Mouse (Mus musculus) heart, adult 8-10 months (tissue): Measurements from ENCODE around the gene 4930564D02Rik. TPM values are rescaled to one million over a fixed set of nuclear protein-coding genes. Genes with fewer than 3 reads are reported as not detected.
A peak's percentile ranks its signal among the peaks of the same experiment; 100 is the strongest.

Experiments used
- DNase-seq: peaks from one replicate; pipeline ENCODE4 v3.0.0; 2022; ENCODE audit warnings: low spot score
- total RNA-seq, 4 experiments: library from RNA; stranded (reverse); gene quantifications; 2 replicates each; pipeline ENCODE4 v1.2.4; 2022

Gene 4930564D02Rik
- total RNA-seq, 4 experiments from 2014 or later, result not detected

GRCm38 (mm10) chr3:105058627-105059513 lies 7.8 kb upstream of the 4930564D02Rik start:
- DNase-seq, result peak; percentile 93

- no peak for DNase-seq
Measured at GRCm38 (mm10) chr3:105059911-105060310, 6.7 kb upstream of the 4930564D02Rik start.

GRCm38 (mm10) chr3:105060992-105061391 lies 5.7 kb upstream of the 4930564D02Rik start:
- DNase-seq, result no peak

- DNase-seq, result no peak
Measured at GRCm38 (mm10) chr3:105061496-105061895, 5.1 kb upstream of the 4930564D02Rik start.

GRCm38 (mm10) chr3:105061991-105062390 lies 4.7 kb upstream of the 4930564D02Rik start:
- DNase-seq, result no peak

GRCm38 (mm10) chr3:105062676-105063075 lies 4.0 kb upstream of the 4930564D02Rik start:
- DNase-seq, result no peak

- DNase-seq, result no peak
Measured at GRCm38 (mm10) chr3:105070553-105070952, 3.9 kb downstream of the 4930564D02Rik start.

- no peak for DNase-seq
Measured at GRCm38 (mm10) chr3:105071251-105071650, 4.6 kb downstream of the 4930564D02Rik start.

- no peak for DNase-seq
Measured at GRCm38 (mm10) chr3:105072536-105072935, 5.9 kb downstream of the 4930564D02Rik start.

- DNase-seq, result no peak
Measured at GRCm38 (mm10) chr3:105075796-105076195, 9.2 kb downstream of the 4930564D02Rik start.

- DNase-seq, result peak; percentile 51
Measured at GRCm38 (mm10) chr3:105078231-105078826, 11.7 kb downstream of the 4930564D02Rik start.

GRCm38 (mm10) chr3:105087344-105087743 lies 20.7 kb downstream of the 4930564D02Rik start:
- DNase-seq, result peak; percentile 25

- no peak for DNase-seq
Measured at GRCm38 (mm10) chr3:105088638-105089037, 22.0 kb downstream of the 4930564D02Rik start.

- no peak for DNase-seq
Measured at GRCm38 (mm10) chr3:105090147-105090546, 23.5 kb downstream of the 4930564D02Rik start.

- peak; percentile 53 for DNase-seq
Measured at GRCm38 (mm10) chr3:105090981-105091380, 24.3 kb downstream of the 4930564D02Rik start.

GRCm38 (mm10) chr3:105092721-105093505 lies 26.3 kb downstream of the 4930564D02Rik start:
- no peak for DNase-seq

GRCm38 (mm10) chr3:105094448-105094847 lies 27.8 kb downstream of the 4930564D02Rik start:
- DNase-seq, result no peak

- no peak for DNase-seq
Measured at GRCm38 (mm10) chr3:105095026-105095425, 28.4 kb downstream of the 4930564D02Rik start.

- DNase-seq, result no peak
Measured at GRCm38 (mm10) chr3:105097581-105097980, 30.9 kb downstream of the 4930564D02Rik start.

- DNase-seq, result no peak
Measured at GRCm38 (mm10) chr3:105099526-105100269, 33.1 kb downstream of the 4930564D02Rik start.

- no peak for DNase-seq
Measured at GRCm38 (mm10) chr3:105100270-105100589, 33.6 kb downstream of the 4930564D02Rik start.
